Mouse (Mus musculus) CD8-positive naive resting alpha-beta T cell, adult 2 months (primary cell): ENCODE data around the gene Serpinb6a.

Experiments
- DNase-seq, 2 experiments: peaks; one replicate each; pipeline ENCODE4 v3.0.0; 2022; ENCODE audit warnings: low read depth in 2 of 2, low spot score in 2 of 2

The Serpinb6a gene

DNA sequence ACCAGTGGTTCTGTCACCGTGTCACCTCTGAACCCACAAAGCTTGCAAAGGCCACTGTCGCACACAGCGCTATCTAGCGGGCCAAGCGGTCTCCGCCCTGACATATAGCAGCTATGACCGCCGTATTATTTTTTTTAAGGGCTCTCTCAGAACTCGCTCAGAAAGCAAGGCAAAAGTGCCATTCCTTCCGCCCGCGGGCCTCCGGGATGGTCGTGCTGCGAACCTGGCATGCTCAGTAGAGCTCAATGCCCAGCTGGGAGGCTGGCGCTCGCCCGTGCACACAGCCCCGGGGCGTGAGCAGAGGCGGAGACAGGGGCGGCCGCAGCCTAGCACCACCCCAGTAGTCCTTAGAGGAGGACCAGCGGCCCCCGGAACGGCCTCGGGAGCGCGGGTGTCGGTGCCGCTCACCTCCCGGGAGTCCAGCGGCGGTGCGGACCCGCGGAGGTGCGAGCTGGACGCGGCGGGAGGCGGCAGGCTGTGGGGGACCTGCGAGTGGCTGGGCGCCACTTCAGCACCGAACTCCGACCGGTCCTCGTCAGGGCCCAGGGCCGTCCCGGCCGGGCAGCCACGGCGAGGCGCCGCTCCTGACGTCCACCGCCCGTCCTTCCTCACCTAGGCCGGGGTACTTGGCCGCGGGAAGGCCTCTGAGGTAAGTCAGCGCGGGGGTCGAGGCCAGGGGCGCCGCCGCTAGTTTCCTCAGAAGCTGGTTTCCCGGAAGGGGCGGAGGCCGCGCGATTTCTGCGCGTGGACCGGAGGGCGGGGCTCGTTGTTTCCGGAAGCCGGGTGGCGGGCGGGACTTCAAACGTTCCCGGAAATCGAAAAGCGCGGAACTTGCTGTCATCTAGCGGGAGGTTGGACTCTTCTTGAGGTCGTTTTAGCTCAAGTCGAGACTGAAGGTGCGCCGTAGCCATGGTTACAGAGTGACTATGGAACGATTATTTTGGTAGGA is at the start of gene Serpinb6a, which contains the start of gene Ripk1:
Serpinb6a (minus strand) TSS at position 737 of the 949 bp plus-strand sequence.
Ripk1 (plus strand) TSS at position 306 of the 949 bp plus-strand sequence.
- DNase-seq = peak; percentile 90 to 94

DNA sequence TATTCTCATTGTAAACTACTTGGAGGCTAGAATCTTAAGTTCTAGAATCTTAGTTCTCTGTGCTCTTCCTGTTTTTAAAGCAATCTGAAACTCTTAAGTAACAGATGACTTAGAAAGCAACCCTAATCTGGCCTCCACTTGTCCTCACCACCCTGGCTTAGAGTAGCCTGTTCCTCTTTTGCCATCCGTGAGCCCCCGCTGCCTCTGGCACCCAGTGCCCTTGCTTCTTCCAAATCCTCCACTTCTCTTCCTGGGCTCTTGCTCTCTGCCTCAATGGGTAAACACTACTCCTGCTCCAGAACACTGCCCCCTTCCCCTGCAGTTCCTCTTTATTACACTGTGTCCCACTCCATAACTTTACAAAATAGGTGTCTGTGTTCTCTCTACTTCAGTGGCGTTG is 49.1 kb upstream of the Serpinb6a start:
- DNase-seq = no peak

DNA sequence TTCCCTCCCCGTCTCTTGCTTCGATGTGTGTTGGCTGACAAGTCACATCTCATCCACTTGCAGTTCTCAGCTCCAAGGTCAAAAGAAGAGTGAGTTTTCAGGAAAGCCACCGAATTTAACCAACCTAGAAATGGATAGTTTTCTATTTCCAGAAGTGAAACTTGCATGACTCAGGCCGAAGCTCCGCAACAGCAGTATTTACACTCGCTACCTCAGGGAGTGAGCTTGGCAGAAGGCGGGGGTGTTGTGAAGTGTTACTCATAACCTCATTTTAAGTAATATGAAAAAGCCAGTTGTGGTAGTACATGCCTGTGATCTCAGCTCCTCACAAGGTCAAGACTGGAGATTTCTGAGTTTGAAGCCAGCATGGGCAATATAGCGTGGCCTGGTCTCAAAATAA is 47.9 kb upstream of the Serpinb6a start:
- no peak for DNase-seq

DNA sequence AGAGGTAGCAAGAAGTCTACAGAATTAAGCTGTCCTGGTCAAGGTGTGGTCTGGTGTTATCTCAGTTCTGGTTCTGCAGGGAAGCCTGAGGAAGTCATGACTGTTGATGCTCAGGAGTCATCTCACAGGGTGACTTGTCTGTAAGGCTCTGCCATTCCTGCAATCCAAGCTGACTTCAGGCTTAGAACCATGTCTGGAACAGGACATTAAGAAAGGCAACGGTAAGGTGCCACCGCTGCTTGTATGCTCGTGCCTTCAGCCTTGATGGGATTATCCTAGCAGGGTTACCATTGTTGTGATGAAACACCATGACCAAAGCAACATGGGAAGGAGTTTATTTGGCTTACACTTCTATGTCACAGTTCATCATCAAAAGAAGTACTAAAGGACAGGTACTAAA is 44.9 kb upstream of the Serpinb6a start:
- DNase-seq = no peak

DNA sequence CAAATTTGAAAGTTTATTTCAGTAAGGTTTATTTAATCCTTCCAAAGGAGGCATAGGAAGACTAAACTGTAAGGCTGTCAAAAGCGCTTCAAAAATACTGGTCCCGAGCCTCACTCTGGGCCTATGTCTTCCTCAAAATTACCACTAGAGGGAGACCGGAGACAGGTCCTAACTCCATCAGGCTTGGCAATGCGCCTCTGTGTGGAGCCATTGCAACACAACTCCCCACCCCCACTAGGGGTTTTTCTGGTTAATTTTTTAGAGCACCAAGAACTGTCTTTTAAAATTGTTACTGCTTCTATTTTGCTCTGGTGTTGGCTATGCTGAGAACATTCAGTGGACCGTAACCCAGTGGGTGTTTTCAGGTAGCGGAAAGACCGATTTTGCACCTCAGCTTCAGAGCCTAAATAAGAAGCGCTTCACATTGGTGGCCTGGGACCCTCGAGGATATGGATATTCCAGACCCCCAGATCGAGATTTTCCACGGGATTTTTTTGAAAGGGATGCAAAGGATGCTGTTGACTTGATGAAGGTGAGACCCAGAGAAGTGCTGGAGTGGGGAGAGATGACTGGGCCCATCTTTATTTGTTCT is 43.9 kb upstream of the Serpinb6a start:
- DNase-seq = peak; percentile 54 to 65

DNA sequence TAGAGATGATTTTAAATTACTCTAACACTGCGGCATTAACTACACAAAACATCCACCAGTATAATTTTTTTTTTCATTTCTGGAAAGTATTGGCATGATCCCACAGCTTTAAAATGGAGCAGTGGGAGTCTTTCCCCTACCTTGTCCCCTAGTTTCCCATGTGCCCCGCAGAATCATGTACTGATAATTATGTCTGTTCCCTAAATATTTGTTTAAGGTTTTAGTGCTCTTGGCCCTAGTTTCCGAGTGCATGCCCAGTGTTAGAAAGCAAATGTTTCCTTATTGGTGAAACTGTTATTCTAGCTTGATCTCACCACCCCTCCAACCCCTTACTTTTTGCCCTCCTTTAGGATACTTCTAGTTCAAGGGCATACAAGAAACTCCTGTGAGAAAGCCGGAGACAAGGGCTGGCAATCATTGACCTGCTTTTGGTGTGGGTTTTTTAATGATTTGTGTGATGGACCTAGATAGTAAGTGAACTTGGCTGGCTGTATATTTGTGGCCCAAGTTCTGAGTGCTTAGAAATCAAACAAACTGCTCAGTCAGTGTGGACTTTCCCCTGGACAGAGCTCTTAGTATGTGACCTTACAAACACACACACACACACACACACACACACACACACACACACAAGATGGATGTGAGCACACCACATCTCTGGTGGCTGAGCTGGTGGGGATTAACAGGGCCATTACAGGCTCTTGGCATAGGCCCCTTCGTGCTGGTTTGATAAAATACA is 43.1 kb upstream of the Serpinb6a start:
- DNase-seq = no peak

DNA sequence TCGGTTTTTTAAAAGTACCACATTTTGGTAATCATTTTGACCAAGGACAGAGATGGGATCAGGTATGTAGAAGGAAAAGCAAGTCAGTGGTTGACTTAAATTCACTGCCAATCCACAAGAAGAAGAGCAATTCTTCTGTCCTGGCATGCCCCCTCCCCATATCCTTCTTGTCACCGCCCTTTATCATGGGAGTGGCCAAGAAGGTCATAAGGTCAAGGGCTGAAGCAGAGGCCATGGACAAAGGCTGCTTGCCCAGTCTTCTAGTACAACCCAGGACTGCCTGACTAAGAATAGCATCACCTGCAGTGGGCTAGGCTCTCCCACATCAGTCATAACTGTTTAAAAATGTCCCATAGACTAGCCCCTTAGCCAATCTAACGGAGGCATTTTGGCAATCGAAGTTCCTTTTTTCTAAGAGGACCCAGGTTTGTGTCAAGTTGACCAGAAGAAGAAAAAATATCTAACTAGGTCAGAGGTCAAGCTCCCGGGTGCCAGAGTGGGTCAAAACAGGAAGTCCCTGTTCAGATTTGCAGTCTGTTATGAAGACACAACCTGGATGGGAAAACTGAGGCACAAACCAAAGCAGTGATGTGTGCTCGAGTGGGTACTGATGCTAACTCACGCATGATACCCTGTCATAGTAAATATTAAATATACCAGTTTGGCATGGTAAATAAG is 41.3 kb upstream of the Serpinb6a start:
- no peak for DNase-seq

DNA sequence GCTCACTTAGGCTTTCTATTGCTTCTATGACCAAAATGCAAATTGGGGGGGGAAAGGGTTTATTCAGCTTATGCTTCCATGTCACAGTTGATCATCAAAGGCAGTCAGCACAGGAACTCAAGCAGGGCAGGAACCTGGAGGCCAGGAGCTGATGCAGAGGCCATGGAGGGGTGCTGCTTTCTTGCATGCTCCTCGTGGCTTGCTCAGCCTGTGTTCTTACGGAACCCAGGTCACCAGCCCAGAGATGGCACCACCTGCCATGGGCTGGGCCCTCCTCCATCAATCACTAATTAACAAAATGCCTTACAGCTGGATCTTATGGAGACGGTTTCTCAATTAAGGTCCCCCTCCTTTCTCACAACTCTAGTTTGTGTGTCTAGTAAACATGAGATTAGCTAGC is 37.5 kb upstream of the Serpinb6a start:
- no peak for DNase-seq

DNA sequence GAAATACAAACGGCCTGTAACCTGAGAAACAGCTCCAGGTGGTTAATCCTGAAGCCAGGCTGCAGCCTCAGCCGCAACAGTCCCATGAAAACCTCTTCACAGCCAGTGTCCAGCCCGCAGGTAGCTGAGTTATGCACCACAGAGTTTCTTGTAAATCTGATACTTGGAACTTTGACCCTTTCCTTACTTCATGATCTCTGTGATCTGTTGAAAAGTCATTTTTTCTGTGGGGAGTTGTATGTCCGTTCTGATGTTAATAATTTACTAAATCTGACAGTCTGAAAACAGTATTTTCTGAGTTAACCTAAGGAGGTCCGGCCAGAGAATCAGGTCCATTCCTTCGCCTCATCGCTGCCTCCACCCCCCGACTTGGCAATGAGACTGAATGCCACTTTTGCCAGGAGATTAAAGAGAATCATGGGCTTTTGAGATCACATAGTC is 36.3 kb upstream of the Serpinb6a start:
- no peak for DNase-seq

DNA sequence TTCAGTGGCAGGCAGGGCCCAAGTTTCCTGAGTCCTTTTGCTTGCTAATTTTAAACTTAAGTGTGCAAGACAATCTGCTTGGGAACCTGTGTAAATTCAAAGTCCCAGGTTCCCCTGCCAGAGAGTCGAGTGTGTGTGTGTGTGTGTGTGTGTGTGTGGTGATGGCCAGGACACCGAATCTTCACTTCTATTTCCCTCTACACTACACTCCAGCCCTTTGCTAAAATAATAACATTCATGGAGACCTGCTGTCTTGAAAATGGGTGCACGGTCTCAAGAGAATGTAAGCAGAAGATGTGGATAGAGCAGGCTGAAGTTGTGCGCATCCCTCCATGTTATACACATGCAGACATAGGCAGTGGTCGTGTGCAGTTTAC is 35.5 kb upstream of the Serpinb6a start:
- DNase-seq = no peak

DNA sequence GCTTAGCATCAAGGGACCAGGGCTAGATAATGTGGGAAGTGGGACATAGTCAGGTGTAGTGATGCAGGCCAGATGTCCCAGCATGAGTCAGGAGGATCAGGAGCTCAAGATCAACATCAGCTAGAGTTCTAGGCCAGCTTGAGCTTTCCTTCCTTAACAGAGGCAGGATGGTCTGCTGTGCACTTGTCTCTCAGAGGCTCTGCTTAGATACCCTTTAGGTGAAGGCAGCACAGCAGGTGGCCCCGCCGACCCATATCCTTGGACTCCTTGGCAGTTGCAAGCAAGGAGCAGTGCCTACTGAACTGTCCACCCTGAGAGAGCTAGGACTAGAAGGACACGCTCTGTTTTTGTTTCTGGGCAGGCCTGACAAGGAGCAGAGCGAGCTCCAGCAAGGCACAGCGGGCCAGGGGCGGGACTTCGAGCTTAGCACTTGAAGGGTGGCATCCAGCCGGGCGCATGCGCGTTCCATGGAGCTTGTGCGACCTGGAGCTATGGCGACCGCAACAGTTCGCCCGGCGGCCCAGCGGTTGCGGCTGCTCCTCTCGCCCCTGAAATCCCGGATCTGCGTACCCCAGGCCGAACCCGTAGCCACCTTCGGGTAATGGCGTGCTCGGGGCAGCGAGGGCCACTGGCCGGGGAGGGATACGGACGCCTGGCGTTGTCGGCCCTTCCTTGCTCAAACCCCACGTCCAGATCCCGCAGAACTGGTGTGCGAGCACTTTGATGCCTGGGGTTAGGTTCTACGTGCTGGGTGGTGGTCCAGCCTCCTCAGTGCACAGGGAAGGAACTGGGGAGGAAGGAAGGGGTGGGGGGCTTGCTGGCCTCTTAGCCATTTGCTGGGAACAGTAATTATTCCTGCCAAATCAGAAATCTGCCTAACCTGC is 34.8 kb upstream of the Serpinb6a start, which contains the start of gene Bphl:
Bphl (plus strand) TSS at position 426 of the 884 bp plus-strand sequence.
- peak; percentile 78 to 79 for DNase-seq

DNA sequence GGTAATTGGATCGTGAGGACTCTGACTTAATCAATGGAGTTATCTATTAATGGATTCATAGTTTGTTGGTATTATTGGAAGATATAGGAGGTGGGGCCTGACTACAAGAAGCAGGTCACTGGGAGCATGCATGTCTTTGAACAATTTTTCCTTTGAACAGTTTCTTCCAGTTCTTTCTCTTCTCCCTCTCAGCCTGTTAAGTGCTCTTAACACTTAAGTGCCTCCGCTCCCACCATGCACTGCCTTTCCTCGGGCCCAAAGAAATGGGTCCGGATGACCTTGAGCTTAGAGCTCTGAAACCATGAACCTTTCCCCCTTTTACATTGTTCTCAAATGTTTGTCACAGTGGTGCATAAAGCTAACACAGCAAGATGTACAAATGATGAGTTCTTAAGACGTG is 34.1 kb upstream of the Serpinb6a start:
- no peak for DNase-seq

DNA sequence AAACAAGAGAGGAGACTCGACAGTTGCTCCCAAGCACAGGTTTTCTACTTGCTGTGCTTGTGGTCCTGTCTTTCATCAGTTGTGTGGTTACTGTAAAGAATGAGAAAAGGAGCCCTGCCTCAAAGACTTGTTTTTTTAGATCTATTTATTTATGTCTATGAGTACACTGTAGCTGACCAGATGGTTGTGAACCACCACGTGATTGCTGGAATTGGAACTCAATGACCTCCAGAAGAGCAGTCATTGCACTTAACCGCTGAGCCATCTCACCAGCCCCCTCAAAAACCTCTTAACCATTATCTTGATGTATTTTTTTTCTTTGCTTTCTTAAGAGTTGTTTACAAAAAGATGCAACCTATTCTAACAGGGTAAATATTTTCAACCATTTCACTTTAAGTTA is 32.8 kb upstream of the Serpinb6a start:
- DNase-seq = no peak

DNA sequence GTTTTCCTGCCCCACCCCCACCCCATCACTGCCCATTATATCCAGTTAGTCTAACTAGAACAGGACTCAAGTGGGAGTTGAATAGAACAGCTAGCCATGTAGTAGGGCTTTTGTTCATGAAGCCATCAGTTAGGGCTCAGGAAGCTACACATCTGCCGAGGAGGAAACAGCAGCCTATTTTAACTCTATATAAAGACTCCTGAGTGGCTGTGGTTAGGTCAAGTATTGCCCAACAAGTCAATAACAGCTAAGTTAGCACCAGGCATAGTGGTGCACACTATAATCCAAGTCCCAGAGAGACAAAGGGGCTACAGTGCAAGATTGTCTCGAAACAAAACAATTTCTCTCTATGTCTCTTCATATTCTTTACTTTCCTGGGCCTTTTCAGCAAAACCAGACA is 29.4 kb upstream of the Serpinb6a start:
- no peak for DNase-seq

DNA sequence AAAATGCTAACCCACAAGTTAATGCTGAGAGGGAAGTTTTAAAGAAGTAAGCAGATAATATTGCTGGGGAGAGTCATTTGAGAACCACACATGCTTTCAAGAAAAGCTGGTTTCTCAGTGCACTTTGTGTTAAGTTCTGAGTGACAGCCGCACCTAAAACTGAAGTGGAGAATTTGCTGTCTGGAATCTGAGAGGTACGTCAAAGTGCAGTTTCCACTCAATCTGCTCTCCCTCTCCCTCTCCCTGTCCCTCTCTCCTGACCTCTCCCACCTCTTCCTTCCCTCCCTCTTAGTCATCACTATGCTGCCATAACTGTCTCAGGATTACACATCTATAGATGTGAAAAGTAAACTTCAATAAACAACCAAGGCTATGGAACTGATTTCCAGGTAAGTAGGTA is 19.4 kb upstream of the Serpinb6a start:
- no peak for DNase-seq

DNA sequence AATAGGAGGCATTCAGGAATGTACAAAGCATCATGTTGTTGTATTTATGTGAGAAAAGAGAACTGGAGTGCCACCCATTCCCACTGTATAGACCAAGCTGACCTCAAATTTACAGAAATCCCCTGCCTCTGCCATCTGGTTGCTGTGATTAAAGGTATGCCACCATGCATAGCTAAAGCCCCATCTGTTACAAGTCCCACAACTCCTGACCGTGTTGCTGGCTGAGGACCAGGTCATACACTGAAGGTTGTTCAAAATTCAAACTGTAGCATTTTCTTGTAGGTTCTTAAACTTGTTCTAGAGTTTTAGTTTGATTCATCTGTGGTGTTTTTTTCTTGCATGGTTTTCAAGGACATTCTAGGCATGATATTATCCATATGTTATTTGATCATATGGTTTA is 15.9 kb upstream of the Serpinb6a start:
- no peak for DNase-seq

DNA sequence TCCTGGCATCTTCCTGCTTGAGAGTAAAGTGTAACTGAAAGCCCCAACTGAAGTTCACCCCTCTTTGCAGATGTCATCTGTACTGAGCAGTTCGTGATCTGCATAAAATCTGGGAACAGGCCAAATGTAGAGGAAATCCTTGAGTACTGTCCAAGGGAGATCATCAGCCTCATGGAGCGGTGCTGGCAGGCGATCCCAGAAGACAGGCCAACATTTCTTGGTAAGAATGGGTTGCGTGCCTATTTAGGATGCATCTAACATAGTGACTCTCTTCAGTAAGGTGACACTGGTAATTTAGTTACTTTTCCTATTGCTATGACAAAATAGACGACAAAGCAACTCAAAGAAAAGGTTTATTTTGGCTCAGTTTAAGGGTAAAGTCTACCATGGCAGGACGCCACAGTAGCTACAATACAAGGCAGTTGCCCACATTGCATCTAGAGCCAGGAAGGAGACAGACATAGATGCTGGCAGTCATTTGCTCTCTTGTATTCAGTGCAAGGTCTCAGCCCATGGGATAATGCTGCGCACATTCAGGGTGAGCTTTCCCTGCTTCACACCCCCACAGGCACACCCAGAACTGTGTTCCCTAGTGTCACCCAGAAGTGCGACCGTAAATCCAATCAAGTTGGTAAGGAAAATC is 14.5 kb upstream of the Serpinb6a start:
- DNase-seq = no peak

DNA sequence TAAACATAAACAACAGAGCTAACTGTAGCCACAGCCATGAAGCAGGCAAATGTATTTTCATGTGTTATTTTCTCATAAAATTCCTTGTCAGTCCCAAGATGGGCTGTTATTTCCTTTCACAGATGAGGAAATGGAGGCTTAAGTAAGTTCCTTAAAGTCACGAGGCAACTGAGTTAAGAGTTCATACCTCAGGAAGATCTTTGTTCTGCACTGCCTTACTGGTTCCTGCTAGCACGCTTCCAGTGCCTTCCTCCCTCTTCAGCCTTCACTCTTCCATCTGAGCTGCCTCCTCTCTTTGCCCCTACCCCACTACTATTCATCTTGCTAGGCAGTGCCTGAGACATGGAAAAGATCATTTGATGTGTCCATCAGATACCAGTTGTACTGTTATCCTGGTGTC is 4.6 kb upstream of the Serpinb6a start:
- no peak for DNase-seq

DNA sequence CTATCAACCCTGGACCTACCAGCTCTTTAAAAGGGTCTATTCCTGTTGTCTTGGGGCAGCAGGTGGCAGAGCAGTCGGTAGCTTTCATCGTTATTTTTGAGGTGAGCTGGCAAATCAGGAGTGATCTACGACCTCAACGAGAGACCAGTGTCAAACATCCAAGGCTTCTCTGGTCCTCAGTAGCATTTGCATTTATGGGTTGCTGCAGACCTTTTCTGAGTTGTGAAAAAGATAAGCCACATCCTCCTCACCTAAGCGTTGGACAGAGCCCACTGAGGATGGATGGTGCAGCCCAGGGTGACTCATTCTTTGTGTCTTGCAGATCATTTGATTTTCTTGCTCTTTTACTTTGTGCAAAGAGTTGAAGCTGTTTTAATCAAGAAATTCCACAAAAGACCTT is 464 bp upstream of the Serpinb6a start:
- no peak for DNase-seq

DNA sequence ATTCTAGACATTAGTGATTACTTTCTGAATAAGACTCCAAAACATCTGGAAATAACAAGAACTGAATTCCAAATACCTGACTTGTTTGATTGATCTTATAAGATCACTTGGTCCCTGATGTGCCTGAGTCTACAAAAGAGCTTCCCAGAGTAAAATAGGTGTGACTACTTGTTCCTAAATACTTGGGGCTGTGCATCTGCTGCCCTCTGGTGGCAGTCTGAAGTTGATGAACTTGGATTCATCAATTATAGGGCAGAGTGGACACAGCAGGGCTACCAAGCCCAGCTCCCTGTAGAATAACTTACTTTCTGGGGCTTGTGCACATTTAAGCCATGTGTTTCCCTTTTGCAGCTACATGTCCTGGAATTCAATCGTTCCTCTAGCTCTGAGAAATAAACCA is 7.4 kb downstream of the Serpinb6a start:
- peak; percentile 37 to 47 for DNase-seq
